Mouse (Mus musculus) spleen, adult 12 weeks (tissue): Measurements from ENCODE around the gene Rspo4.

Experiments
- DNase-seq: peaks from one replicate; pipeline ENCODE4 v3.0.0; 2022; ENCODE audit warnings: low spot score

Gene Rspo4

GRCm38 (mm10) chr2:151911751-151912150 is 69.0 kb downstream of the Rspo4 start:
- no peak for DNase-seq

GRCm38 (mm10) chr2:151914120-151914519 is 71.4 kb downstream of the Rspo4 start:
- no peak for DNase-seq

DNA sequence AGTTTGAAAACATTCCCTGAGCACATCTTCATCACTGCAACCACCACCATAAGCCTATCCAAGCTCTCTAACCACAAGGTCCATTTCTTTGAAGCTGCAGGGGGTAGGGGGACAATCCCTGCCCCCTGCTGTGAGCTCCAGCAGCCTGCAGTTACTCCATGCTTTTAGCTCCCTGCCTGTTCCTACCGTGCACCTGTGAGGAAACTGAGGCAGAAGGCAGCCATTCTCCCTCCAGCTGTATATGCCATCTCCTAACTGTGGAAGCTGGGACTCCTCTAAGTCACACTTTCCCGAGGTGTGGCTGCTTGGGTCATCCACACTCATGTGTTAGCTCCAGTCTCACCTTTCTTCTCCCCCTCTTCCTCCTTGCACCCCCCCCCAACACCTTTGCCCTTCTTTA is 72.4 kb downstream of the Rspo4 start:
- DNase-seq: no peak

DNA sequence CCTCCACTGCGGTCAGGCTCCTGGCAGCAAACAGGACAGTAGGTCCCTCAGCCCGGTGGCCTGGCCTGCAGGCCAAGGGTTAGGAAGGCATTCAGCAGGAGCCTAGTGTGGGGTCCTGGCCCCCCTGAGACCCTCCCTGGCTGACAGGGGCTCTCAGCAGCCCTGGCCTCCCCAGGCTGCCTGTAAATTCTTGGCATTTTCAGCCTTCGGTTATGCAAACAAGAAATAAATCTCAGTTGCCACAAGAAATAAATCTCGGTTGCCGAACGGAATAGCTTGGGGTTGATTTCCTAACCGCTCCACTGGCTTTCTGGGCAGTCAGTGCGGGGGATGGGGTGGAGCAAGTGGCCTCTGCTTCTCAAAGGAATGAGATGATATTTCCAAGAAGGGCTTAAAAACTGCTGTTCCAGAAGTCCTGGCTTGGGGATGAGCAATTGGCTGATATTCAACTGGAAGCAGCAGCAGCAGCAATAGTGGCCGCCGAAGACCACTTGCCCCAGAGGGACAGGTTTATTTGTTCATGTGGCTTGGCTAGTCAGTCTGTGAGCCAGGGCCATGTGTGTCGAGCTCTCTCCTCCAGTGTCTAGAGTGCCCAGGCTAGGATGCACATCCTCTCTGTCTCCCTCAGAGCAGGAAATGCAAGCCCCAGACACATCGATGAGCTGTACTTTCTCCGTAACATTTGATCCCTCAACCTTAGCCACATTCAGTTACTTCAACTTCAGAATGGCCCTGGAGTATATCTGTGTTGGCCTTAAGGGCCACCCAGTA is 73.5 kb downstream of the Rspo4 start:
- DNase-seq: no peak

GRCm38 (mm10) chr2:151919140-151919539 is 76.4 kb downstream of the Rspo4 start:
- DNase-seq: no peak

DNA sequence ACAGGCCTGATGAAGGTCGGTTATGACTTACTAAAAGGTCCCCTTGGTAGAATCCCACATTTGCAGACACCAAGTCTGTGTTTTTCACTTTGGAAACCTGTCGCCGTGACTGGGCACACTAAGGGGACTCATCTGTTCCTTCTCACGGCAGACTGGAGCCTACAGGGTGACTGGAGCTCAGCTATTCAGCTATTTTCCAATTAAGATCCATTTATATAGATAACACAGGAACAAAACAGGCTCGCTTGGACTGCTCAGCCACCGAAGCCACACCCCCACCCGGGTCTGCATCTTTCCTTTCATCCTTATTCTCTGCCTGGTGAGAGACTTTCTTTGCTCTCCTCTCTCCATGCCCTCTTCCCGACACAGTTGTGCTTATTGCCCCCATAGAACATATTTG is 78.3 kb downstream of the Rspo4 start:
- no peak for DNase-seq

- no peak for DNase-seq
These were observed 78.9 kb downstream of the Rspo4 start for GRCm38 (mm10) chr2:151921596-151921995.
